Mouse (Mus musculus): ENCODE results near the gene Nsun7.

Nsun7 gene

DNA sequence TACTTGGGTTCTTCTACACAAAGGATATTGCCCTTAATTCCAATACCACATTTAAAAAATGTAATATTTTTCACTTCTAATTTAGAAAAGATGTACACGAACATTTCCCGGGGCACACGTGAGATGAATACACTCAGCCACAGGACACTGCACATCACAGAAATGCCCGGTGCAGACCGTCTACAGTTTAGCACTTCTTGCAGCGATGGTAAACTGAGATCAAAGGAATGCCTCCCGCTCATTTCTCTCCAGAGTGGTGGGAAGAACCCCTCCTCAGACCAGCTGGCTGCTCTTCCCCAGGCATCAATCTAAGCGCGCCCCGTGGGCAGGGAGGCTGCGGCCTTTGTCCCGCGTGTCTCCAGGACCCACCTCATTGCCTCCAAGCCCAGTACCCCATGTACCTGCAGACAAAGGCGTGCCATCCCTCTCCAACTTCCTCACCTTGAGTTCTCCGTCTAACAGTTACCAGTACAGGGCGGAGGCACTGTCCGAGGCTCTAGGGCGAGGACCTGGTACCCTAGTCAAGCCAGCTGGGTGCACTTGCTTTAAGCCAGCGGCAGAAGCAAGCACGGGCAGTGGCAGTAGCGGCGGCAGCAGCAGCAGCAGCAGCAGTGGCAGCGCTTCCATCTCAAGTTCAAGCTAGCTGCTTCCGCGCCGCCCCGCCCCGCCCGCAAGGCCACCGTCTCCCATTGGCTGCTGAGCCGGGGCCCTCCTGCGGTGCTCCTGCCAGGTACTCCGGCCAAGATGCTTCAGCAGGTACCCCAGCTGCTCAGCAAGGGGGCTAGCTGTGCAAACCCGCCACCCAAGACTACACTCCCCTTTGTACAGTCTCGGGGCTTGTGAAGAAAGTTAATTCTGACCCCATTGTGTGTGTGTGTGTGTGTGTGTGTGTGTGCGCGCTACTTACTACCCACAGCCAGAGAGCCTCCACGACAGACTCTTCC lies 77.6 kb downstream of the Nsun7 start:
- in situ Hi-C loops (cut with MboI): no loop called here

- in situ Hi-C loops (cut with MboI): no loop called here
Measured at GRCm38 (mm10) chr5:66337969-66338345, 78.3 kb downstream of the Nsun7 start.

DNA sequence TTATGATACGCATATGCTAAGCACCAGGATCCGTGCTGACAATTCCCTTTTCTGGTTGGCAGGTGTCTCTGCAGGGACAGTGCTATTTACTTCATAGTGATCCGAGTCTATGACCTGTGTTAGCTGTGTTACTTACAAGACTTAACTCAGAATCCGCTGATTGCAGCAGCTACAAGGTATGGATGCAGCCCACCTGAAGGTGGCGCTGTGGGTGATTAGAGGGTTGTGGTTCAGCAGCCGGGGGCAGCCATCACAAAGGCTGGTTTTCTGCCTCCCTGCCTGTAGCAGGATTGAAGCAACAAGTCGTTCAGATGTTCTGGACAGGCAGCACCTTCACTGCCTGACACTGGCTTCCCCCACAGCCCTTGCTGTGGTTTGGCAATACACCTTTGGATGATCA lies 78.9 kb downstream of the Nsun7 start:
- in situ Hi-C loops (cut with MboI): no loop called here

GRCm38 (mm10) chr5:66340356-66341102 lies 80.8 kb downstream of the Nsun7 start:
- in situ Hi-C loops (cut with MboI): no loop called here

- in situ Hi-C loops (cut with MboI): no loop called here
Measured at GRCm38 (mm10) chr5:66341848-66342247, 82.2 kb downstream of the Nsun7 start.

DNA sequence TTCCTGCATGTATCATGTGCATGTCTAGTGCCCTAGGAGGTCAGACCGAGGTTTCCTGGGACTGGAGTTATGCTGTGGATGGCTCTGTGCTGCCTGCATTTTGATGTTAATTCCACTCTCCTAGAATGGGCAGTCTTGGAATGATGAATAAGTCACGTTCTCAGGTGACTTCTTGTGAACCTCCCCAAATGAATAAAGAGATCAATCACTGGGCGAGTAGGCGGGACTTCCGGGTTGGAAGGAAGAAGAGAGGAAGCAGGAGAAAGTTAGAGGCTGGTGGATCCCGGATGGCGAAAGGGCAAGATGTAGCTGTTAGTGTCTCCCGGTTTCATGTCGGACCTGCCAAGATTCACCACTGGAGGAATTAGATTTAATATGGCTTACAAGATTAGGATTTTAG lies 82.6 kb downstream of the Nsun7 start:
- in situ Hi-C loops (cut with MboI): no loop called here

DNA sequence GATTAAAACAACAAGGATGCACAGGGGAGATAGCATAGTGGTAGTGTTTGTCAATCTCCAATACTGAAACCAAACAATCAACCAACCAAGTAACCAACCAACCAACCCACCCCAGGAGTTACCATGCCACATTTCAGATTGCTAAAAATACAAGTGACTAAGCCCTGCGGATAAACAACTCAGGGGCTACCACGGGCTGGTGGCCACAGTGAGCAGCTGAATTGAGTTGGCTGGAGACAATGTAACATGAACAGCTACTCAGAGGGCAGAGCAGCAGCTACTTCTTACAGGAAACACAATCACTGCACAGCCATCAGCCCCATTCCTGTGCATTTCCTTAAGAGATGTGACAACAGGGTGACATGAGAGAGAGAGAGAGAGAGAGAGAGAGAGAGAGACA lies 84.5 kb downstream of the Nsun7 start:
- in situ Hi-C loops (cut with MboI): no loop called here

GRCm38 (mm10) chr5:66345140-66345539 lies 85.4 kb downstream of the Nsun7 start:
- in situ Hi-C loops (cut with MboI): no loop called here

DNA sequence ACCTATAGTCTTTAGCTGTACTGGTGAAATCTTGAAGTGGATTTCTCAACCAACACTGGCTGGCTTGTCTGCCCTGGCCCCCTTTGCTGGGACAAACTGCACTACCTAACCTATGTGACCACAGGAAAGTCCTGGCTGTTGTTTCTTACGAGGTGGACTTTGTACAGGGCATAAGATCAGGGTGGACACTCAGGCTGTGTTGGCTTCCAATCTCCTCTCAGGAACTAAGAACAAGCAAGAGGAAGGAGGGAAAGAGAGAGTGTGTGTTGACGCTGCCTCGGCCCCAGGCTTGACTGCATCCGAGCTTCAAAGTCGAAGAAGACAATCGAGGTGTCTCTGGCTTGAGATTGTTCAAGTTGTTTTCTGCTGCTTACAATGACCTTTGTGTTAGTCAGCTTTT lies 87.1 kb downstream of the Nsun7 start:
- in situ Hi-C loops (cut with MboI): no loop called here

All from mature B cell (primary cell).